Mouse (Mus musculus) neural tube, embryonic 15.5 days (tissue): Measurements from ENCODE around the gene Ptges2. TPM values are rescaled to one million over a fixed set of nuclear protein-coding genes. Genes with fewer than 3 reads are reported as not detected.
A peak's percentile ranks its signal among the peaks of the same experiment; 100 is the strongest.

Experiments used
- ATAC-seq: fragments of 200-750 bp; cut with Nextera tagmentation; 2 replicates; pipeline ENCODE4 v1.8.0; 2017; ENCODE audit warnings: mild to moderate bottlenecking, moderate TSS enrichment, moderate library complexity; ENCODE audit not compliant: low FRiP score
- H3K27ac ChIP-seq: fragments of 300-500 bp; sonication (generic); replicated peaks from 2 replicates; pipeline ENCODE4 v1.5.1; 2015; ENCODE audit warnings: mild to moderate bottlenecking, inconsistent platforms
- H3K27me3 ChIP-seq: fragments of 300-500 bp; sonication (generic); replicated peaks from 2 replicates; pipeline ENCODE4 v1.6.1; 2015; ENCODE audit warnings: inconsistent platforms
- H3K36me3 ChIP-seq: fragments of 300-500 bp; sonication (generic); 2 replicates; pipeline ENCODE4 v1.6.1; 2015; ENCODE audit warnings: inconsistent platforms
- H3K4me1 ChIP-seq: fragments of 300-500 bp; sonication (generic); 2 replicates; pipeline ENCODE4 v1.6.1; 2015; ENCODE audit warnings: inconsistent platforms
- H3K4me2 ChIP-seq: fragments of 300-500 bp; sonication (generic); 2 replicates; pipeline ENCODE4 v1.6.1; 2015; ENCODE audit warnings: inconsistent platforms, mild to moderate bottlenecking, moderate library complexity
- H3K4me3 ChIP-seq: fragments of 300-500 bp; sonication (generic); replicated peaks from 2 replicates; pipeline ENCODE4 v1.5.1; 2015; ENCODE audit warnings: mild to moderate bottlenecking, inconsistent platforms
- H3K9ac ChIP-seq: fragments of 300-500 bp; sonication (generic); replicated peaks from 2 replicates; pipeline ENCODE4 v1.6.1; 2015; ENCODE audit warnings: mild to moderate bottlenecking, inconsistent platforms
- H3K9me3 ChIP-seq: fragments of 300-500 bp; sonication (generic); replicated peaks from 2 replicates; pipeline ENCODE4 v1.6.1; 2016; ENCODE audit warnings: inconsistent platforms
- WGBS: fragments of 180-500 bp; shearing (Covaris S2); methylation state at CpG from one replicate; pipeline ENCODE4 v1.1.7; 2015; ENCODE audit warnings: mixed read lengths; 5-methylcytosine and 5-hydroxymethylcytosine counted together
- polyA plus RNA-seq: library from polyadenylated mRNA; unstranded; fragments of >200 nt; fragmentation: Nextera tagmentation; extraction: Ambion mirVana; gene quantifications from 2 replicates; pipeline ENCODE4 v1.2.1, GENCODE M21; 2015

Gene Ptges2
- 47.3 and 52.1 TPM in 2 replicates for polyA plus RNA-seq

DNA sequence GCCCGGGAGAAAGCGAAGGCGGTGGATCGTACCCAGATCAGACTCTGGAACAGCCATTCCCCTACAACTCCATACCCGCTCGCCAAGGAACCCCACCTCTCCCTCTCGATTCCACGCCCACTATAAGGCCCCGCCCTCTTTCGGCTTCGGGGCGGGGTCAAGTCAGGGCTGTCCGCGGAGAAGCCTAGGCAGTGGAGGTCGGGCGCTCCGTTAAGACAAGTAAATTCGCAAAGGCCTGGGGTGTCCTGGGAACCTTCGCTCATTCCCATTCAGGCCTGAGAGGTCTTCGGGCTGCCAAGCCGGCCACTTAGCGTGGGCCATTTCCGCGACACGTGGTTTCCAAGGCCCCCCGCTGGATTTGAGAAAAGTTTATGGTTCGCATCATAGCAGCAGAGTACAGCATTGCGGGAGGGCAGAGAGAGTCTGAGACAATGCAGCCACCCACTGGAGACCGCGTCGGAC lies at the start of gene Ptges2:
TSS of gene Ptges2 (plus strand) at position 413 of the 462 bp plus-strand sequence.
- under 1% methylated on average over 31 of the region's 31 CpGs for WGBS
- Histone ChIP-seq H3K27ac (peak within 1 kb of the TSS; percentile 96), H3K36me3 (peaks cover 6% of the 10 kb centered on the region), H3K4me1 (peaks cover 24% of the 10 kb centered on the region), H3K4me2 (peak within 1 kb of the TSS; percentile 95), H3K9ac (peak within 1 kb of the TSS; percentile 91), H3K4me3 (peak within 1 kb of the TSS; percentile 99), H3K27me3 (no peaks in the 10 kb centered on the region), H3K9me3 (no peaks in the 10 kb centered on the region)
- ATAC-seq, result peak; percentile 92

DNA sequence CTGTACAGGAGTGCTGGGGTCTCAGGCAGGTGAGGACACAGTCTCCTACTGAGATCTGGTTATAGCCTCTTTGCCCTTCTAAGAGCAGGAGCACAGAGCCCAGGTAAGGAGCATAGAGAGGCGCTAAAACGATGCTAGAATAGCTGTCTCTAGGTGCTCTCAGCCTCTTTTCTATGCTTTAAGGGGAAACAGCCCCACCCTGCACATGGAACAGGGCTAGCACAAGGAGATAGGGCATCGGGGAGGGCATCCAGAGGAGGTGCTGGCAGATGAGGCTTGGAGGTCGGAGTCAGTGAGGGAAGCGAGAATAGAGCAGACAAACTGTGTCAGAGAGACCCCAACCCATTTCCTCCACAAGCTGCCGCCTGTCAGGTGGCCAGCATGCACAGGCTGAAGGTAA lies 48.7 kb upstream of the Ptges2 start:
- peaks cover 13% of the 10 kb centered on the region; the same call in 1 of the 2 replicates for H3K36me3 ChIP-seq
- no peak overlapping the region for H3K4me2 ChIP-seq
- no peak overlapping the region for H3K9ac ChIP-seq
- H3K4me1 ChIP-seq, result peaks cover 49% of the 10 kb centered on the region
- no peak overlapping the region for H3K4me3 ChIP-seq
- no peak overlapping the region for H3K27ac ChIP-seq
- no peaks in the 10 kb centered on the region for H3K27me3 ChIP-seq
- 77% methylated on average over 6 of the region's 6 CpGs for WGBS
- ATAC-seq, result no peak
- H3K9me3 ChIP-seq, result no peaks in the 10 kb centered on the region

DNA sequence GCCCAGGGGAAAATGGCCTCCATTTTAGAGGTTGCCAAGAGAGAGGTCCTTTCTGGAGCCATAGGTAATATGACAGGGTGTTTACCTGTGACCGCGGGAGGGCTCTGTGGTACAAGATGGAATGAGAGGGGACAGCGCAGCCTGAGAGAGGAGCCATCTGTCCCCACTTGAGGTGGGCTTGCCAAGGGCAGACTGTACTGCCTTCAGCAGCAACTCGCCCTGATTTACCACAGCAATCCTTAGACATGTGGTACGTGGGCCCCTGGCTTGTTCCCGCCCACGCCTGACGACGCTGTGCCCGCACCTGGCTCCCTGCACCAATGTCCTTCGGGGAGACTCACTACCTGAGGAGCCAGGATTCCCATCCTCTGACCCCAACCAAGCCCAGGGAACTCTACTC lies 47.4 kb upstream of the Ptges2 start:
- H3K27me3 ChIP-seq, result no peaks in the 10 kb centered on the region
- peaks cover 13% of the 10 kb centered on the region; the same call in 1 of the 2 replicates for H3K36me3 ChIP-seq
- no peak for ATAC-seq
- H3K4me3 ChIP-seq, result no peak overlapping the region
- H3K9me3 ChIP-seq, result no peaks in the 10 kb centered on the region
- H3K4me1 ChIP-seq, result peaks cover 40% of the 10 kb centered on the region
- H3K4me2 ChIP-seq, result no peak overlapping the region
- no peak overlapping the region for H3K9ac ChIP-seq
- no peak overlapping the region for H3K27ac ChIP-seq
- 85% methylated on average over 11 of the region's 11 CpGs for WGBS

DNA sequence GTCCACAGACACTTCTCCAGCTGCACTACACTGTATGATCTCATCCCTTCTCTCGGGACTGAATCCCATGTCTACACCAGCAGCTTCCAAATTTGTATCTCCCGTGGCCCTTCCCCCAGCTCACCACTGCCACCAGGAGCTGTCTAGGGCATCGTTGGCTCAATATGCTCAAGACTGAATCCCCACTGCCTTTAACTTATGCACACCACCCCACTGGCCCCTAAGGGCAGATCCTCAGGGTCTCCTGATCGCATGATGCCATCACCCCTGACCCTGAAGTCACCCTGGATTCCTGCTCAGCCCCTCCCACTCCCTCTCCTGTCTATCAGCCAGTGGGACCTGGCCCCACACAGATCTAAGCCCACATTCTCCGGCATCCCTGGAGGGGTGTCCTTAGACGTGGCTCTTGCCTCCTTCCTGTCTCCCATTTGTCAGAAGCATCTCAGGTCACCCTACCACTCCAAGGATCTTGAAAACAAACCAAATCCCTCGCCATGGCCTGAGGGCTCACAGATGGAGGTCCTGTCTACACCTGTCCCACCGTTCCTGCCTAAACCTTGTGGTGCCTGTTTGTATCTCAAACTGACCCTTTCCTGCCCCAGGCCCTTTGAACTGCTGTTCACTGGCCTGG lies 46.0 kb upstream of the Ptges2 start:
- Histone ChIP-seq H3K27ac (no peak overlapping the region), H3K4me2 (peak overlapping the region; percentile 79; the same call in 1 of the 2 replicates), H3K27me3 (no peaks in the 10 kb centered on the region), H3K9me3 (no peaks in the 10 kb centered on the region), H3K4me1 (peaks cover 39% of the 10 kb centered on the region), H3K9ac (no peak overlapping the region), H3K36me3 (peaks cover 13% of the 10 kb centered on the region; the same call in 1 of the 2 replicates), H3K4me3 (no peak overlapping the region)
- 67% methylated on average over 8 of the region's 8 CpGs for WGBS
- ATAC-seq, result no peak

DNA sequence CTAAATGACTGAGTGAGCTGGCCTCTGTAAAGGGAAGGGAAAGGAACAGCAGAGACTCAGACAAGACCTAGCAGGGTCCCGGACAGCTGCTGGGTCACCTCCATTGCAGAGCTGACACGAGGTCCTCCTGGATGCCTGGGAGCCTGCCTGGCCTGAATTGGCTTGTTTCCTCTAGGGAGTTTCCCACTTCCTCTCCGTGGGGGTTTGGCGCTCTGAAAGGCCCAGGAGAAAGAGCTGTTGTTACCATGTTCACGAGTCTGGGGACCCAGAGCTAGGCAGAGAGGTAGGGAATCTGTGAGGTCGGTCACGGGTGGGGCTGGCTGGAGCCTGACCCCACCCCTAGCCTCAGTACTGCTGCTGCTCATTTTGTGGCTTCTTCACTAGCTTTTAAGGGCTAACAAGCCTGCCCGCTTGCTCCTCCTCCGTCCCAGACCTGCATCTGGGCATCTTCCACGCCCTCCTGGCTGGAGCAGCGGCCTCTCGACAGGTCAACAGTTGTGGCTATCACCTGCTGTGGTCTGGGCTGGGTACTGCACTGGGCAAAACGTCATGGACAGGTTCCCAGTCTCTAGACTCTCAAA lies 45.1 kb upstream of the Ptges2 start:
- WGBS, result 49% methylated on average over 13 of the region's 13 CpGs
- Histone ChIP-seq H3K9me3 (no peaks in the 10 kb centered on the region), H3K4me3 (no peak overlapping the region; the same call in 1 of the 2 replicates), H3K9ac (no peak overlapping the region), H3K36me3 (peaks cover 13% of the 10 kb centered on the region; the same call in 1 of the 2 replicates), H3K4me1 (peaks cover 39% of the 10 kb centered on the region), H3K27ac (no peak overlapping the region), H3K4me2 (peak overlapping the region; percentile 79), H3K27me3 (no peaks in the 10 kb centered on the region)
- ATAC-seq, result no peak

DNA sequence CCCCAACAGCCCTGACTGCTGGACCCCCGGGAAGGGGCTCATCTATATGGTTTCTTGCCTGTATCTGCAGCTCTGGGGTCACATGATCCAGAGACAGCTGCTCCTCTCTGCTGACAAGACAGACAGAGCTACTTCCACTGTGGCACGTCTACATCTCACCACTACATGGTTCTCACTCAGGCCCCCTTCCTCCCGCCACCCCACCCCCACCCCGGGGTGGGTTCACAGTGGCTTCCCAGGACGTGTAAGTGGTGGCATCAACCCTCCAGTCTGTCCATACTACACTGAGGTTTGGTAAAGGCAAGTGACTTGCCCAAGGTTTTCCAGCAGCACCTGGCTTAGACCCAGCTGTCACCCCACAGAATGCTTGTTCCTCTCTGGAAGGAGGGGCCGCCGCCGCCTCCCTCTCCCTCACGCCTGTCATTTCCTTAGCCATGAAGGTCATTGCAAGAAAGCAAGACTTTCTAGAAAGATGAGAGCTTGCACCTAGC lies 44.2 kb upstream of the Ptges2 start:
- H3K4me2 ChIP-seq, result peak overlapping the region; percentile 79
- peak overlapping the region; percentile 98 for H3K27ac ChIP-seq
- WGBS, result 44% methylated on average over 9 of the region's 9 CpGs
- peak; percentile 10; the same call in 1 of the 2 replicates for ATAC-seq
- peak overlapping the region; percentile 83 for H3K4me3 ChIP-seq
- no peaks in the 10 kb centered on the region for H3K9me3 ChIP-seq
- peak overlapping the region; percentile 91 for H3K9ac ChIP-seq
- H3K36me3 ChIP-seq, result peaks cover 13% of the 10 kb centered on the region; the same call in 1 of the 2 replicates
- H3K4me1 ChIP-seq, result peaks cover 39% of the 10 kb centered on the region
- no peaks in the 10 kb centered on the region for H3K27me3 ChIP-seq

DNA sequence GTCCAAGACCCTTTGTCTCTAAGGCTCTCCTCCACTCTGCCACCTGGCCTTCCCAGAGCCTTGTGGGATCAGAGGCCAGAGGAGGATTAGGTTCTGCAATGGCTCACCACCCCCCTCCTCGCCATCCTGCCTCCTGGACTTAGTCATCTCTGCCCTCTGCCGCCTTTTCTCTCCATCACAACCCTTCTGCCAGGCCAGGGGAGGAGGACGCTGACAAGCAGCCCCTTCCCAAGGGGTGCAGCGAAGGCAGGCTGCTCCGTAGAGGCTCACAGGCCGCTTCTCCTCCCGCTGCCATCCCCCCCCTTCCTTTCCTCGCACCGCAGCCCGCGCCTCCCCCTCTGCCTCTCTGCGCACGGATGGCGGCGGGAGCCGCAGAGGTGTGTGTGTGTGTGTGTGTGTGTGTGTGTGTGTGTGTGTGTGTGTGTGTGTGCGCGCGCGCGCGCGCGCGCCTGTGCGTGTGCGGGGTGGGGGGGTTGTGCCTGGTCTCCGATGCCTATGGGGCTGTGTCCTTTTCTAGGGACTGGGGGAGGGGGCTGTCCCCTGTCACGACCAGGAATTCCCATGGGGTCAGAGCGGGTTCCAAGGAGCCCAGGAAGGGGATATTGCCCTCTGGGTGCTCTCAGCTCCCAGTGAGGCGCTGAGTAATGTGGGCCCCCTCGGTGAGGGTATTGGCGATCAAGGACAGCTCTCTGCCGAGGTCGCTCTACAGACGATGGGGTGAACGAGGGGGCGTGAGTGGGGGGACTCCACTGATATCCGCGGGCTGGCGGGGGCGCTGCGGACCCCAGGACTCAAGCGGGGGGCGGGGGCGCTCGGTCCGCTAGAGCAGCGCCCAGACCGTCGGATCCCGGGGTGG lies 43.3 kb upstream of the Ptges2 start, which contains the start of gene Ciz1:
TSS of gene Ciz1 (plus strand) at position 177 of the 856 bp plus-strand sequence.
- peak; percentile 71 for ATAC-seq
- peak within 1 kb of the TSS; percentile 91 for H3K9ac ChIP-seq
- H3K9me3 ChIP-seq, result no peaks in the 10 kb centered on the region
- H3K27me3 ChIP-seq, result no peaks in the 10 kb centered on the region
- peak within 1 kb of the TSS; percentile 98 for H3K27ac ChIP-seq
- H3K36me3 ChIP-seq, result peaks cover 13% of the 10 kb centered on the region; the same call in 1 of the 2 replicates
- 3% methylated on average over 32 of the region's 52 CpGs for WGBS
- H3K4me1 ChIP-seq, result peaks cover 34% of the 10 kb centered on the region
- H3K4me2 ChIP-seq, result peak within 1 kb of the TSS; percentile 79
- peak within 1 kb of the TSS; percentile 83 for H3K4me3 ChIP-seq

DNA sequence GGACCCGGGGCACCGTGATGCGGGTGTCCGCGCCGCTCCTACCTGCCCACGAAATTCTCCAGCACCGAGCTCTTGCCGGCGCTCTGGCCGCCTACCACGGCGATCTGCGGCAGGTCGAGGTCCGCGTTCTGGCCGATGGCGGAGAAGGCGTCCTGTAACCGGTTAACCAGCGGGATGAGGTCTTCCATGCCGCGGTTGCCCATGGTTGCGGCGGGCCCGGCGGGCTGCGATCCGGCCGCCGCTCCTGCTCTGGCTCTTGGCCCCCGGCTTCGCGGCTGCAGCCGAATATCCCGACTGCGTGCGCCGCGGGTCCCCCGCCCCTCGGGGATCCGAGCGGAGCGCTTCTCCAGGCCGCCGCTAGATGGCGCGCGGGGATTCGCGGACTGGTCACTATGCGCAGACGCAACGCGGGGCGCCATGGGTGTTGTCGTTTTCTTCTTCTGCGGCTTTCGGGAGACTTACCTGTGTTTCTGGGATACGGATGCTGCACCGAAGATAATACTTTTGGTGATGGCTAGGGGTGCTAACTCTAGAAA lies 42.6 kb upstream of the Ptges2 start, which contains the start of gene Dnm1:
TSS of gene Dnm1 (minus strand) at position 332 of the 536 bp plus-strand sequence.
- H3K4me3 ChIP-seq, result peak within 1 kb of the TSS; percentile 83
- H3K9me3 ChIP-seq, result no peaks in the 10 kb centered on the region
- WGBS, result under 1% methylated on average over 63 of the region's 63 CpGs
- H3K36me3 ChIP-seq, result peaks cover 10% of the 10 kb centered on the region; the same call in 1 of the 2 replicates
- H3K27ac ChIP-seq, result peak within 1 kb of the TSS; percentile 98
- H3K27me3 ChIP-seq, result no peaks in the 10 kb centered on the region
- peak within 1 kb of the TSS; percentile 91 for H3K9ac ChIP-seq
- peaks cover 34% of the 10 kb centered on the region for H3K4me1 ChIP-seq
- ATAC-seq, result peak; percentile 73
- H3K4me2 ChIP-seq, result peak within 1 kb of the TSS; percentile 79

DNA sequence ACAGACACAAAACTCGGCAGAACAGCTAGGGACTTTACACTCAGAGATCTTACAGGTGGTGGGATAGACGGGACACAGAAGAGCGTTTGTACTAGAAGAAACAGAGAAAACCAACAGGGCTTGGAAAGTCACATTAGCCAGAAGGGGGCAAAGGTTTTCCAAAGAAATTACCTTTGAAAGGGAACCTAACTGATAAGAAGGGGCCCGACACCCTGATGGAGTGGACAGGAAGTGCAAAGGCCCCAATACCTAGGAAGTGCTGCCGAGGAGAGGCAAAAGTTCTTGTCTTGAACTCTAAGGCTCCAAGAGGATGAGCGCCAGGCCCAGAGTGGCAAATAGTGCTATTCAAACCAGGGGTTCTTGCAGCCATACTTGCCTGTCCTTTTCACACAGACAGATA lies 41.9 kb upstream of the Ptges2 start:
- Histone ChIP-seq H3K27me3 (no peaks in the 10 kb centered on the region), H3K36me3 (peaks cover 6% of the 10 kb centered on the region; the same call in 1 of the 2 replicates), H3K27ac (no peak overlapping the region), H3K4me3 (no peak overlapping the region), H3K9ac (no peak overlapping the region), H3K4me2 (peak overlapping the region; percentile 79; the same call in 1 of the 2 replicates), H3K4me1 (peaks cover 34% of the 10 kb centered on the region), H3K9me3 (no peaks in the 10 kb centered on the region)
- WGBS, result 75% methylated on average over 6 of the region's 6 CpGs
- no peak for ATAC-seq

DNA sequence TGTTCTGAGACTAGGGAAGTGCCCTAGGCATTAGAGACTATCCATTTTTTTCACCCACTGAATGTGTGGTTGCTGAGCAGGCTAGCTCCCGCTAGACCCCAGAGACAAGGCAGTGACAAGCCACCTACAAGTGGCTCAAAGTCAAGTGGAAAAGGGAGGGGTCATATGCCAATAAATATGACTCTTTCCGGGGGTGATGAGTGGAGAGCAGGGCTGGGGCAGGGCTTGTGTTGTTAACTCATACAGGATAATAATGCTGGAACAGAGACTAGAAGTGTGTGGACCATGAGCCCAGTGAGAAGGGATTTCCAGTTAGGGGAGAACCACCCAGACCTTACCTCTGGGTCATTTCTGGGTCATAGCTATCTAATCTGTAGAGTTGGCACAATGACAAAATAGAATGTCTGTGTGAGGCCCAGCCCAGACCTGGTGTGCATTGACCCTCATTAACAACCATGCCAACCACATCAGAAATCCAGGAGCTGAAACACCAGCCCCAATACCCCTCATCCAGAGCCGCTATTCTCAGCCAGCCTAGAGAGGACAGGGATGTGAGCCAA lies 41.3 kb upstream of the Ptges2 start:
- 93% methylated on average over 3 of the region's 3 CpGs for WGBS
- Histone ChIP-seq H3K4me3 (no peak overlapping the region), H3K4me2 (no peak overlapping the region), H3K36me3 (no peaks in the 10 kb centered on the region), H3K27me3 (no peaks in the 10 kb centered on the region), H3K27ac (no peak overlapping the region), H3K9ac (no peak overlapping the region), H3K9me3 (no peaks in the 10 kb centered on the region), H3K4me1 (peaks cover 32% of the 10 kb centered on the region)
- no peak for ATAC-seq
